Mouse (Mus musculus) liver, embryonic 14.5 days (tissue): ENCODE data around the gene Olfr148. TPM values are rescaled to one million over a fixed set of nuclear protein-coding genes. Genes with fewer than 3 reads are reported as not detected.

Experiments
- ATAC-seq: fragments of 200-750 bp; cut with Nextera tagmentation; 2 replicates; pipeline ENCODE4 v1.8.0; 2017; ENCODE audit warnings: moderate number of reproducible peaks, mild to moderate bottlenecking, moderate library complexity; ENCODE audit not compliant: insufficient read depth
- DNase-seq, 3 experiments: peaks; one replicate each; pipeline ENCODE4 v3.0.0-alpha.2; 2012 to 2013; ENCODE audit warnings: low read depth in 3 of 3, low spot score in 3 of 3
- H3K27ac ChIP-seq: fragments of 300-500 bp; sonication (generic); 2 replicates; pipeline ENCODE4 v1.5.1; 2014; ENCODE audit warnings: moderate library complexity, mild to moderate bottlenecking, control low read depth, inconsistent platforms
- H3K27me3 ChIP-seq: fragments of 300-500 bp; sonication (generic); 2 replicates; pipeline ENCODE4 v1.6.1; 2014; ENCODE audit warnings: mild to moderate bottlenecking, low read length, moderate library complexity; ENCODE audit not compliant: control insufficient read depth, insufficient read depth
- H3K36me3 ChIP-seq: fragments of 300-500 bp; sonication (generic); replicated peaks from 2 replicates; pipeline ENCODE4 v1.6.1; 2014; ENCODE audit warnings: low read depth; ENCODE audit not compliant: control insufficient read depth, insufficient read depth
- H3K4me1 ChIP-seq, 2 experiments: fragments of 200-500 bp in 1 of 2; fragments of 300-500 bp in 1 of 2; sonication (generic) in 1 of 2; replicated peaks; 2 replicates each; pipeline ENCODE4 v1.6.1; 2012 to 2014; ENCODE audit warnings: antibody characterized with exemption in 1 of 2, inconsistent platforms in 1 of 2, low read length in 1 of 2; ENCODE audit not compliant: control insufficient read depth in 2 of 2, insufficient read depth in 2 of 2
- H3K4me2 ChIP-seq: fragments of 300-500 bp; sonication (generic); 2 replicates; pipeline ENCODE4 v1.6.1; 2014; ENCODE audit warnings: low read depth, mild to moderate bottlenecking, control low read depth, moderate library complexity
- H3K4me3 ChIP-seq, 2 experiments: fragments of 200-500 bp in 1 of 2; fragments of 300-500 bp in 1 of 2; sonication (generic) in 1 of 2; 2 replicates each; pipeline ENCODE4 v1.5.1; 2012 to 2014; ENCODE audit warnings: low read depth in 2 of 2, low read length in 2 of 2, mild to moderate bottlenecking in 2 of 2, control low read depth in 1 of 2, inconsistent platforms in 1 of 2, moderate library complexity in 1 of 2; ENCODE audit not compliant: insufficient read depth in 1 of 2
- H3K9ac ChIP-seq: fragments of 300-500 bp; sonication (generic); replicated peaks from 2 replicates; pipeline ENCODE4 v1.6.1; 2014; ENCODE audit warnings: mild to moderate bottlenecking, control low read depth, moderate library complexity
- H3K9me3 ChIP-seq: fragments of 300-500 bp; sonication (generic); 2 replicates; pipeline ENCODE4 v1.6.1; 2016; ENCODE audit warnings: low read length, mixed read lengths; ENCODE audit not compliant: control insufficient read depth
- CTCF ChIP-seq: IDR thresholded peaks from 2 replicates; pipeline ENCODE4 v1.5.1; 2016; ENCODE audit warnings: antibody characterized with exemption, low read depth, control low read depth
- EP300 ChIP-seq: IDR thresholded peaks from 2 replicates; pipeline ENCODE4 v1.6.1; 2016; ENCODE audit warnings: antibody characterized with exemption, low read depth
- WGBS: fragments of 180-500 bp; shearing (Covaris S2); extraction: QIAGEN DNeasy Blood & Tissue Kit; methylation state at CpG from one replicate; pipeline ENCODE4 v1.1.7; 2014; ENCODE audit not compliant: insufficient replicate concordance; 5-methylcytosine and 5-hydroxymethylcytosine counted together
- polyA plus RNA-seq, 2 experiments: library from polyadenylated mRNA; depleted of rRNA in 1 of 2; stranded (reverse) in 1 of 2; unstranded in 1 of 2; fragments of >200 nt; fragmentation: Nextera tagmentation in 1 of 2; extraction: Ambion mirVana in 1 of 2; gene quantifications; 2 replicates each; pipeline versions ENCODE4 v1.2.1 to v1.2.3; 2012 to 2014

The Olfr148 gene
- polyA plus RNA-seq, 2 experiments: not detected

DNA sequence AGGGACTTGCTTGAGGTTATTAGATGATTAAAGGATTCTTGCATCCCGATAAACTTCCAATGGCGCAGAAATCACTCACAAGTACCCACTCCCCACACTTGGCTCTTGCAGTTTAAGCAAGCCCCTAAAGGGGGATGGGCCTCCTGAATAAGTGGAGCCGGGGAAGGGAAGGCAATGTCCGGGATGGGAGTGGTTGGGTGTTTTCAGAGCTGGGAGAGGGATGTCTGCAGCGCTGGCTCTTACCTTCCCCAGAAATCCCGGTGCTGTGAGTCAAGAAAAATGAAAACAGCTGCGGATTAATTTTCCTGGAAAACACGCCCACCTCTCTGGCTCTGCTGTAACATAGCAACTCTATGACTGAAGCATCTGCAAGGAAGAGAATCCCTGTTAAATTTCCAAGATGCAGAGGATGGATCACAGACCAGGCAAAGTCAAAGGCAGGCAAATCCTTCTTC lies 6.4 kb upstream of the Olfr148 start, which contains the start of gene AW551984:
Gene AW551984, minus strand, starts transcription at position 405 of the 455 bp plus-strand sequence.
- 0% methylated on average over 8 of the region's 8 CpGs for WGBS
- Histone ChIP-seq H3K27me3 (no peaks in the 10 kb centered on the region), H3K36me3 (no peaks in the 10 kb centered on the region), H3K9ac (no peak within 1 kb of the TSS), H3K27ac (no peak within 1 kb of the TSS), H3K4me3 (no peak within 1 kb of the TSS), H3K4me1 (no peaks in the 10 kb centered on the region), H3K4me2 (0 out of 2 replicates have a peak within 1 kb of the TSS, but pooled peaks have one; percentile 6), H3K9me3 (no peaks in the 10 kb centered on the region)
- TF ChIP-seq EP300: no peak
- no peak for TF ChIP-seq CTCF
- no peak for ATAC-seq
- DNase-seq: no peak

DNA sequence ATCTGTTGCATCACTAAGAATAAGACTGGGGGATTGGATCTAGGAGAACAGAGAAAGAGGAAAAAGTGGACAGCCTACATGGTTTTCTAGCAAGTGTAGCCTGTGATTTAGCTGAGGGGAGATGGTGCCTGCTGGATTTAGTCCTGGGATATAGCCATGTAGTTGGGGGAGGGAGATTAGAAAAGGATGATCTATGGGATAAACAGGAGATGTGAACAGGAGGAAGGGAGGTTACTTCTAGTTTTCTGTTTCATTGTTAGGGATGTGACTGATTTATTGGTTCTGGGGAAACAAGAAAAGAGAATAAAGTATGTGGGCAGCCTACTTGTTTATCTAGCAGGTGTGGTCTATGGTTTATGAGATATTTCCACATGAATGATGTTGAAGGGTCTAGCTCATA lies 2.0 kb upstream of the Olfr148 start:
- Histone ChIP-seq H3K4me3 (no peak overlapping the region), H3K27me3 (no peaks in the 10 kb centered on the region), H3K9ac (no peak overlapping the region), H3K4me1 (no peaks in the 10 kb centered on the region), H3K27ac (no peak overlapping the region), H3K4me2 (no peak overlapping the region), H3K9me3 (no peaks in the 10 kb centered on the region), H3K36me3 (no peaks in the 10 kb centered on the region)
- ATAC-seq: no peak
- TF ChIP-seq EP300: no peak
- TF ChIP-seq CTCF: no peak
- no peak for DNase-seq

DNA sequence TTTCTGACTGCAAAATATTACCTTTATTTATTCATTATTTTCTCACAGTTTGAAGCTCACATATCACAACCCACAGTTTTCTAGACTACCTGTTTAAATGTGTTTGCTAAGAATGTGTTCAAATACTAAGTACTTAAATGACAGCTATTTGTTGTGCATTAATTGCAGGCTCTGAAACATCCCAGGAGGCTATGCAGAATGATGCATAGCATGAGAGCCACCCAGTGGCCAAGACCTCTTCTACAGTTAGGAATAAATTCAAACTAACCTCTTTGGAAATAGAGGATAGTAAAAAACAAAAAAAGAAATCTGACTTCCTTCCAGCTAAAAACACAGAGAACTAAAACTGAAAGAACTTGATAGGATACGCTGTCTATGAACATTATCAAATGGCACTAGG lies 1.5 kb downstream of the Olfr148 start:
- no peaks in the 10 kb centered on the region for H3K36me3 ChIP-seq
- H3K4me3 ChIP-seq: no peak overlapping the region
- H3K9me3 ChIP-seq: no peaks in the 10 kb centered on the region
- 36% methylated on average over 1 of the region's 1 CpGs for WGBS
- DNase-seq: no peak
- H3K27ac ChIP-seq: no peak overlapping the region
- H3K4me2 ChIP-seq: no peak overlapping the region
- no peak overlapping the region for H3K9ac ChIP-seq
- no peaks in the 10 kb centered on the region for H3K27me3 ChIP-seq
- TF ChIP-seq CTCF (no peak), EP300 (no peak)
- ATAC-seq: no peak
- H3K4me1 ChIP-seq: no peaks in the 10 kb centered on the region

DNA sequence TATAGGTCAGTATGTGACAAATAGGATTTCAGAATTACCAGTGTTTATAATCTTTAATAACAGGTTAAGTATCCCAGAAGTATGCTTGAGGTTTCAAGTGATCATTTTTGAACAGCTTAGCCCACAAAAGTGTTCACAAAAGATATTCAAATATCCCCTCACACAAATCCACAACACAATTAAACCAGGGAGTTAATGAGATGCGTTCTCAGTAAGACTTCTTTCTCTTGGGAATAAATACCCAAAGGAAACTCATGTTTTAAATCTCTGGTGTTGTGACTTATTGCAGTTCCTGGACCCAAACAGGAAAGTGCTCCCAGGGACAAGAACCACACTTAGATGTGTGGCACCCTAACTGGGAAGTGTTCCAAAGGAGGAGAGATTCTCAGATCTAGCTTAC lies 10.6 kb downstream of the Olfr148 start, which contains the start of gene Olfr960:
Gene Olfr960, plus strand, starts transcription at position 301 of the 400 bp plus-strand sequence.
- TF ChIP-seq EP300 (no peak), CTCF (no peak)

DNA sequence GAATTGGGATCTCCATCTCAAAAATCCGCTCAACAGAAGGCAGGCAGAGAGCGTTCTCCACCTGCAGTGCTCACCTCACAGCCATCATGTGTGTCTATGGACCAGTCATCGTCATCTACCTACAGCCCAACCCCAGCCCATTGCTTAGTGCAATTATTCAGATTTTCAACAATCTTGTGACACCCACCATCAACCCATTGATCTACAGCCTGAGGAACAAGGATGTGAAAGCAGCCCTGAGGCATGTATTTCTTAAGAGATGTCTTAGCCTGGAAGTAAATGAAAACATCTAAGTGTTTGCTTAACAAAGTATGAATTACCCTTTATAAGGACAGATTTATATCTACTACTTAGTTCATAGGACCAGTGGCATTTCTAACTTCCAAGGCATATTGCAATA lies 13.3 kb downstream of the Olfr148 start:
- WGBS: 48% methylated on average over 3 of the region's 3 CpGs

More for the DNA sequence above, 10.6 kb downstream of the Olfr148 start, which contains the start of gene Olfr960:
- DNase-seq (no peak), ATAC-seq (no peak)
- Histone ChIP-seq H3K9me3 (no peaks in the 10 kb centered on the region), H3K4me3 (no peak within 1 kb of the TSS), H3K27ac (no peak within 1 kb of the TSS), H3K4me1 (no peaks in the 10 kb centered on the region), H3K27me3 (no peaks in the 10 kb centered on the region), H3K36me3 (no peaks in the 10 kb centered on the region), H3K4me2 (no peak within 1 kb of the TSS), H3K9ac (no peak within 1 kb of the TSS)
- 61% methylated on average over 1 of the region's 1 CpGs for WGBS

More for the DNA sequence above, 13.3 kb downstream of the Olfr148 start:
- H3K9me3 ChIP-seq: no peaks in the 10 kb centered on the region
- no peak for ATAC-seq
- no peak overlapping the region for H3K27ac ChIP-seq
- H3K9ac ChIP-seq: no peak overlapping the region
- no peak for DNase-seq
- TF ChIP-seq EP300: no peak
- TF ChIP-seq CTCF: no peak
- no peaks in the 10 kb centered on the region for H3K27me3 ChIP-seq
- no peaks in the 10 kb centered on the region for H3K36me3 ChIP-seq
- no peak overlapping the region for H3K4me2 ChIP-seq
- H3K4me1 ChIP-seq: no peaks in the 10 kb centered on the region
- H3K4me3 ChIP-seq: no peak overlapping the region
